Comparison of ENCODE assay signal across 9 mouse cellular contexts in the genomic region with DNA sequence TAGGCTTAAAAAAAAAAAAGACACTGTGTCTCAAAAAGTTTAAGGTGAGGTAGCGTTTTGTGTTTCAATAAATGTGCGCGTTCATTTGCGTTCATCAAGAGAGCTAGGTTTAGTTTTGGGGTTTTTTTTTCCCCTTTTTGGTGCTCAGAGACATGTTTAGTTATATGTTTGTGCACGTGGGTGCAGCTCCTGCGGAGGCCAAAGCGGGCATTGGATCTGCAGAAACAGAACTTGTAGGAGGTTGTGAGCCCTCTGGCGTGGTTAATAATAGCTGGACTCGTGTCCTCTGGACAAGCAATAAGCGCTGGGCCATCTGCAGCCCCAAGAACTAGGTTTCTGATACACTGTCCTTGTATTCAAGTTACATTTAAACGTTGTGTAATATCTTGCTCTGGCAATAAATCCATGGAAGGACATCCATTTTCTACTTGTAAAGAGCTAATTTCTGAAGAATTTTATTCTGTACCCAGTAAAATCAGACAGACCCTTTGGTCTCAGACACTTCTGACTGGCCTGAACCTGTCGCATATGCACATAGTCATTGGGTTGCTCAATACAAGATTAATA. TPM values are rescaled to one million over a fixed set of nuclear protein-coding genes. Genes with fewer than 3 reads are reported as not detected.
DNase-seq lines count a peak whose midpoint lies in the region; ATAC-seq and TF ChIP-seq lines count a peak whose summit lies in the region.
"Had no signal": no experiment of that assay in that cellular context is flagged by ENCODE, and none has a peak within 500 bp of the region (broad histone marks: within the 10 kb centered on the region; RNA-seq: fewer than 3 reads in every experiment).

No protein-coding gene starts in this region.

- 4% methylated on average over 12 of the region's 12 CpGs for WGBS in thymus, adult 2 months
- WGBS in limb, embryonic 15.5 days = 3% methylated on average over 12 of the region's 12 CpGs

- no peaks in the 10 kb centered on the region for H3K9me3 ChIP-seq in limb, embryonic 15.5 days

- H3K4me1 ChIP-seq in thymus, adult 2 months (replicated peaks; ENCODE audit: control insufficient read depth, insufficient read depth, low read length) = peaks cover 7% of the 10 kb centered on the region
- H3K4me1 ChIP-seq in limb, embryonic 15.5 days = peaks cover 18% of the 10 kb centered on the region

- TF ChIP-seq POLR2A in thymus, adult 2 months (IDR thresholded peaks at IDR 0.05; ENCODE audit: control insufficient read depth, extremely low read depth, insufficient read depth, low read length, poor library complexity) = no peak

- H3K36me3 ChIP-seq in thymus, adult 2 months (ENCODE audit: control insufficient read depth, insufficient read depth, low read length) = peaks cover 8% of the 10 kb centered on the region
- H3K36me3 ChIP-seq in limb, embryonic 15.5 days = peaks cover 25% of the 10 kb centered on the region

- H3K4me2 ChIP-seq in limb, embryonic 15.5 days = peak overlapping the region; percentile 82

- no peak for TF ChIP-seq CTCF in thymus, adult 2 months (IDR thresholded peaks at IDR 0.05; ENCODE audit: borderline replicate concordance, control insufficient read depth, extremely low read depth, insufficient read depth, low read length, poor library complexity)

- DNase-seq in embryo, embryonic 11 days = peak; percentile 13
- DNase-seq in embryo, embryonic 9.5 days (ENCODE audit: extremely low spot score) = no peak
- DNase-seq in thymus, adult 2 months = no peak
- DNase-seq in thymus, postnatal 10 days (ENCODE audit: low spot score in 2 of 2) = no peak
- no peak for DNase-seq in left cerebral cortex, adult 9 months (ENCODE audit: low spot score in 2 of 2)
- DNase-seq in thymus, adult 18-20 months = no peak
- no peak for DNase-seq in cerebellum, adult 11-12 months

- no peaks in the 10 kb centered on the region for H3K27me3 ChIP-seq in thymus, adult 2 months (ENCODE audit: control insufficient read depth, insufficient read depth, low read length)
- no peaks in the 10 kb centered on the region for H3K27me3 ChIP-seq in limb, embryonic 15.5 days
- H3K27me3 ChIP-seq: Patski had no signal

- peak overlapping the region; percentile 82 for H3K4me3 ChIP-seq in thymus, adult 2 months (ENCODE audit: control insufficient read depth, insufficient read depth, low read length)
- peak overlapping the region; percentile 94 for H3K4me3 ChIP-seq in limb, embryonic 15.5 days

- H3K27ac ChIP-seq in thymus, adult 2 months (ENCODE audit: control insufficient read depth, insufficient read depth, low read length) = no peak overlapping the region
- H3K27ac ChIP-seq in limb, embryonic 15.5 days = peak overlapping the region; percentile 93

- peak overlapping the region; percentile 87 for H3K9ac ChIP-seq in limb, embryonic 15.5 days

- ATAC-seq in limb, embryonic 15.5 days (ENCODE audit: insufficient number of reproducible peaks, low FRiP score, low TSS enrichment, low read depth) = no peak

RNA-seq across cellular contexts. Expression of gene Snrpg, which starts 0.9 kb away (rescaled TPM):
- 67.2 and 87.1 TPM in 2 replicates for polyA plus RNA-seq in thymus, adult 2 months (2012; rRNA removed)
- 385 and 490 TPM in 2 replicates for polyA plus RNA-seq in limb, embryonic 15.5 days (2015; fragmentation: Nextera tagmentation; extraction: Ambion mirVana)

RNA-seq across cellular contexts. Expression of gene Fam136a, which starts 6.6 kb away (rescaled TPM):
- polyA plus RNA-seq in thymus, adult 2 months (2012; rRNA removed) = 14.3 and 15.3 TPM in 2 replicates
- 110 and 122 TPM in 2 replicates for polyA plus RNA-seq in limb, embryonic 15.5 days (2015; fragmentation: Nextera tagmentation; extraction: Ambion mirVana)

RNA-seq across cellular contexts. Expression of gene Pcyox1, which starts 24.9 kb away (rescaled TPM):
- 14.9 and 15.8 TPM in 2 replicates for polyA plus RNA-seq in thymus, adult 2 months (2012; rRNA removed)
- 118 and 121 TPM in 2 replicates for polyA plus RNA-seq in limb, embryonic 15.5 days (2015; fragmentation: Nextera tagmentation; extraction: Ambion mirVana)

RNA-seq across cellular contexts. Expression of gene Tia1, which starts 32.0 kb away (rescaled TPM):
- 73.1 and 83.4 TPM in 2 replicates for polyA plus RNA-seq in thymus, adult 2 months (2012; rRNA removed)
- polyA plus RNA-seq in limb, embryonic 15.5 days (2015; fragmentation: Nextera tagmentation; extraction: Ambion mirVana) = 162 and 165 TPM in 2 replicates

RNA-seq across cellular contexts. Expression of gene Gm44790, which starts 54.4 kb away (rescaled TPM):
- polyA plus RNA-seq in thymus, adult 2 months (2012; rRNA removed) = 32.3 and 32.5 TPM in 2 replicates
- polyA plus RNA-seq in limb, embryonic 15.5 days (2015; fragmentation: Nextera tagmentation; extraction: Ambion mirVana) = 0.42 TPM in 1 of 2 replicates, not detected in the other
